Mouse (Mus musculus): ENCODE results near the gene C1qtnf1.

The C1qtnf1 gene

GRCm38 (mm10) chr11:118434093-118434492, 6.1 kb downstream of the C1qtnf1 start:
- no peak for DNase-seq (ENCODE audit: low spot score in 2 of 2)

- peak; percentile 32 to 35 for DNase-seq (ENCODE audit: low spot score in 2 of 2)
Measured at GRCm38 (mm10) chr11:118436471-118436935, 8.5 kb downstream of the C1qtnf1 start.

GRCm38 (mm10) chr11:118438665-118439414, 10.8 kb downstream of the C1qtnf1 start:
- no peak for DNase-seq (ENCODE audit: low spot score in 2 of 2)

DNA sequence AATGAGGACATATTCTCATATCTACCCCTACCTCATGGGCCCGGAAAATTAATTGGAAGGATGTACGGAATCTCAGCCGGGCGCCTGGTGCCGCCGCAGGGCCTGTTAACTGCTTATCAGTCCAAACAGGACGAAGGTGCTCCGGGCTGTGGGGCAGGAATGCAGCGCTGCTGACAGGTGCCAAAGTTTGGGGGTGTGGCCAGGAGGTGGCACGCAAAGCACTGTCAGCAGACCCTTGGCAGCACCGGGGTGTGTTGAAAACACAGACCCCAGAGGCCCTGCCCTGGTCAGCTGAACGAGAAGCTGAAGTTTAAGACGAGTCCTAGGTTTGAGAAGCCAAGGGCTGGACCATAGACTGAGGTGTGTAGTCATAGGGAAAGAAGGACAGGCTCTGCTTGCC, 14.7 kb downstream of the C1qtnf1 start:
- DNase-seq (ENCODE audit: low spot score in 2 of 2), result no peak

DNA sequence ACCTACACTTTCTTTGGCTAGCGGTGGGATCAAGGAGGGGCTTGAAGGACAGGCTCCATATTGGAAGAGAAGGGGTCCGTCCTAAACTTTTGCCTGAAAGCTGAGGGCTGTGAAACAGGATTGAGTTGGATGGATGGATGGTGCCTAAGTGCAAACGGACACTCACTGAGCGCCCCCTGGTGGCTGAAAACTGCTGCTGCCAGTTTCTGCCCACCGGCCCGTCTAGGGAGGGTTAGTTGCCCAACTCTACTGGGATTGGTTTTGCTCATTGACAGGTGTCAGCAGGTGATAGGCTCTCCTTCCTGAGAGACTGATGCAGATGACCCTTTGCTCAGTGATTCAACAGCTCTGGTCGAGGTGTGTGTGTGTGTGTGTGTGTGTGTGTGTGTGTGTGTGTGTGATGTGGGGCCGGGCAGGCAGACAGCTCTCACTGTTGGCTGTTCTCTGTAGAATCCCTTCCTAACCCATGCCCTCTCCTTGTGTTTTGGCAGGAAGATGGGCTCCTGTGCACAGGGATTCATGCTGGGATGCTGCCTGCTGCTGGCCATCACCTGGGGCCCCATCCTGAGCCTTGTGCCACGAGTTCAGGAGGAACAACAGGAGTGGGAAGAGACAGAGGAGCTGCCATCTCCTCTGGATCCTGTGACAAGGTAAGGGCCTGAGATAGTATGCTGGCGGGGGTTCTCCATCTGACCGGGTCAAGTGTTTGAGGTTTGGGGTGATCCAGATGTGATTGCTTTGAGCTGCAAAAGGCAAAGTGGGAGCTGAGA, 15.4 kb downstream of the C1qtnf1 start:
- peak in 1 of 2 experiments; percentile 49 for DNase-seq (ENCODE audit: low spot score in 2 of 2)

- peak in 1 of 2 experiments; percentile 62 for DNase-seq (ENCODE audit: low spot score in 2 of 2)
Measured at GRCm38 (mm10) chr11:118445843-118446242, 17.8 kb downstream of the C1qtnf1 start.

DNA sequence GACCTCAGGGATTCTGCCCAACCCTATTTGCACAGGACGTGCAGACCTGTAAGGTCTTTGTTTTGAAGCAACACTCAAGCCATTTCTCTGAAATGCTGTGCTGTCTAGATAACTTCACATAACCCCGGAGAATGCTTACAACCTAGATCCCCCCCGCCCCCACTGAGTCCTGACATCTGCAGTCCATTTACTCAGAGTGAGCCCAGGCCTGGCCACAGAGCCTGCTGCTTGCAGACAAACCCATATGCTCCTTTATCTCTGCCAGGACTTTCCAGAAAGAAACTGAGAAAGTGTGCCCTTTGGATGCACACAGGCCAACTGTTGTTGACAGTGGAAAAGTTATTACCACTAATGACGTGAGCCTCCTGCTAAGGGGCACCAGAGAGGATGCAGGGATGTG, 19.3 kb downstream of the C1qtnf1 start:
- DNase-seq (ENCODE audit: low spot score in 2 of 2), result no peak

GRCm38 (mm10) chr11:118448385-118448784, 20.4 kb downstream of the C1qtnf1 start:
- no peak for DNase-seq (ENCODE audit: low spot score in 2 of 2)

DNA sequence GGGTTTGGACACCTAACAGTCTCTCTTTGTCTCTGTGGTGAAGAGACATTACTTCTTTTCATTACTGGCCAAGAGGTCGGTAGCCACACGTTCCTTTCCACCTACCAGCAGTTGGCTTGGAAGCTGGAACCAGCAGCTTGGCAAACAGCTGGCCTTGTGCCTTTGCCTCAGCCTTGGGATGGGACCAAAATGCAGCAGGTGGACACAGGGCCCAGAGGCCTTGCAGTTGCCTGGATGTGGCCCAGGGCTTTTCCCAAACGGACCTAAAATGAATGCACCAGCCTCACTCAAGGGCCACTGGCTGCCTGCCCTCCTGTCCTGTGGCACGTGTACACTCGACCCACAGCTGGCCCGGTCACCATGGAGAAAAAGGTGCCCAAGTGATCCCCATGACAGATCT, 23.2 kb downstream of the C1qtnf1 start:
- no peak for DNase-seq (ENCODE audit: low spot score in 2 of 2)

DNA sequence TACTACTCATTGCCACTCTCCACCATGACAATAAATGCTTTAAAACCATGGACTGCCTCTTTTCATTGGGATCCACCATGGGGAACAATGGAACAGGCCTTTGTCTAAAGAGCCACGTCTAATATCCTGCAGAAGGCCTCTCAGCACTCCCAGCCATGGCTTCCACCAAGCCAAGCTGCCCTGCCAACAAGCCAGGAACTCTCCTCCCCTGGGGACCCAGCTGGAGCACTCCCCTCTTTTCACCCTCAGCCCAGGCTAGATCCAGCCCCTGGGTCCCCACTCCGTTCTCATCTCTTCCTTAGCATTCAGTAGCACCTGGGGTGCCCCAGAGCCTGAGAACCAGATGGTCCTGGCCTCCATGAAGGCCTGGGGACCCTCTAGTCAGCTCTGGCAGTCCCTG, 25.0 kb downstream of the C1qtnf1 start:
- no peak for DNase-seq (ENCODE audit: low spot score in 2 of 2)

- no peak for DNase-seq (ENCODE audit: low spot score in 2 of 2)
Measured at GRCm38 (mm10) chr11:118453886-118454671, 26.1 kb downstream of the C1qtnf1 start.

DNA sequence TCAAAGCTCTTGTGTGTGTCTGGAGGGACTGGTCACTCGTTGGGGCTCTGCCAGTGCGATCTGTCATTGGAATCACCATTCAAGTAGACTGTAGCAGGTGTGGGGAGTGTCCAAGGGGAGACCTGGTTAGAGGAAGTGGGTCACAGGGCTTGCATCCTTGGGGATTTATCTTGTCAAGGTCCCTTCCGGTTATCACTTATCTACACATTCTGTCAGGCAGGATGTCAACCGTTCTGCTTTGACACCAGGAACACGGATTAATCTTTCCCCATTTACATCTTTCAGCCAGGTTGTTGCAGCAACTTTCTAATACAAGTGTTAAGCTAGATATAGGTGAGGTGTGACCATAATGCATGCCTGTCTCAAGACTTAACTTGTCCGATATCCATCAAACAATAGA, 27.8 kb downstream of the C1qtnf1 start:
- DNase-seq (ENCODE audit: low spot score in 2 of 2), result no peak

DNA sequence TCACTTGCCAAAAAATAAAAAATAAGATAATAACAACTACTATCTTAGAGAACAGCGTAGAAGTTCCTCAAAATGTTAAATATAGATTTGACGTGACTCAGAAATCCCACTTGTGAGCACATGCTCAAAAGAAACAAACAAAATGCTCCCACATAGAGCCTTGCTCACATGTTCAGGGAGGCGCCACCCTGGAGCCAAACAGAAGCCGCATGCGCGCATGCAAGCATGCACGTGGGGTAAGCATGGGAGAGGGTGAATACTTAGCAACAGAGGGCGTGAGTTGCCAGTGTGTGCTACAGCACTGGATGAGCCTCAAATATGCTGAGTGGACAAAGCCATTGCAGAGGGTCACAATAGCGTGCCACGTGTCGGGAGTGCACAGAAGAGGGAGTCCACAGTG, 28.9 kb downstream of the C1qtnf1 start:
- DNase-seq (ENCODE audit: low spot score in 2 of 2), result peak in 1 of 2 experiments; percentile 53

GRCm38 (mm10) chr11:118459051-118459450, 31.0 kb downstream of the C1qtnf1 start:
- DNase-seq (ENCODE audit: low spot score in 2 of 2), result no peak

DNA sequence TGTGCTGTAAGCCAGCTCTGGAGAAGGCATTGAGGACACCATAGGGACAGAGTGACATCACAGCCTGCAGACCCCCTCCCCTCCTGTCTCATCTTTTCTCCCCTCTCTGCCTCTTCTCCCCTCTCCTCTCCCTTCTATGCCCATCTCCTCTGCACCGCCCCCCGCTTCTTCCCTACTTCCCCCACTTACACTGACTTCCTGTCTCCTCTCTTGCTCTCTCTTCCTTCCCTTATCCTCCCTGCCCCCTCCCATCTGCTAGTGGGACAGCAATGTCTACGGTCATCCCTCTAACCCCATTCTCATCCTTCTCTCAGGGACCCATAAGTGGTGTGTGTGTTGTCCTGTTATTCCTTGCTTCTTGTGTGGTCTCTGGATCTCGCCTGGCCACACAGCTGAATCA, 31.5 kb downstream of the C1qtnf1 start:
- DNase-seq (ENCODE audit: low spot score in 2 of 2), result no peak

- no peak for DNase-seq (ENCODE audit: low spot score in 2 of 2)
Measured at GRCm38 (mm10) chr11:118460280-118460679, 32.3 kb downstream of the C1qtnf1 start.

DNA sequence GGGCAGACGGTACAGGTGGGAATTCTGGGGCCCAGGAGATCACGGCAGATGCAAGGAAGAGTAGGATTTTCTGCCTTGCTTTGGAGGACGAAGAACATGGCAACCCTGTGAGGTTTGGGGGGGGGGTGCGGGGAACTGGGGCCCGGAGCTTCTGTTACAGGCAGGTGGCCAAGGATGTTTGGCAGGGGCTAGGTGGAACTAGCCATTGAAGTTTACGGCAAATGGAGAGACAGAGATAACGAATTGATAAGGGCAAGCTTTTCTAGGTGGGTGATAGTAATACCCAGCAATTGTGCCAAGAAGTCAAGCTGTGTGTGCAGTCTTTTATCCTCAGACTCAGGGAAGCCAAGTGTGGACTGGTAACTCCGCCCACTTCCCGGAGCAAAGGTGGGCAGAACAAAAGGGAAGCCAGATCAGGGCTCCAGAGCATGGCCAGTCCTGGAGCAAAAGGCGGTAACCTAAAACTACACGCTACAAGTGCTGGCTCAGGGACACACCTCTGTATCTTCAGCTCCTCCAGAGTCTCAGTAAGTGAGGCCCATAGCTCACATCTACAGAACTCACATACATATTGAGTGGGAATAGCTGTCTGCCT, 39.5 kb downstream of the C1qtnf1 start:
- no peak for DNase-seq (ENCODE audit: low spot score in 2 of 2)

GRCm38 (mm10) chr11:118469509-118470160, 41.6 kb downstream of the C1qtnf1 start:
- no peak for DNase-seq (ENCODE audit: low spot score in 2 of 2)

DNA sequence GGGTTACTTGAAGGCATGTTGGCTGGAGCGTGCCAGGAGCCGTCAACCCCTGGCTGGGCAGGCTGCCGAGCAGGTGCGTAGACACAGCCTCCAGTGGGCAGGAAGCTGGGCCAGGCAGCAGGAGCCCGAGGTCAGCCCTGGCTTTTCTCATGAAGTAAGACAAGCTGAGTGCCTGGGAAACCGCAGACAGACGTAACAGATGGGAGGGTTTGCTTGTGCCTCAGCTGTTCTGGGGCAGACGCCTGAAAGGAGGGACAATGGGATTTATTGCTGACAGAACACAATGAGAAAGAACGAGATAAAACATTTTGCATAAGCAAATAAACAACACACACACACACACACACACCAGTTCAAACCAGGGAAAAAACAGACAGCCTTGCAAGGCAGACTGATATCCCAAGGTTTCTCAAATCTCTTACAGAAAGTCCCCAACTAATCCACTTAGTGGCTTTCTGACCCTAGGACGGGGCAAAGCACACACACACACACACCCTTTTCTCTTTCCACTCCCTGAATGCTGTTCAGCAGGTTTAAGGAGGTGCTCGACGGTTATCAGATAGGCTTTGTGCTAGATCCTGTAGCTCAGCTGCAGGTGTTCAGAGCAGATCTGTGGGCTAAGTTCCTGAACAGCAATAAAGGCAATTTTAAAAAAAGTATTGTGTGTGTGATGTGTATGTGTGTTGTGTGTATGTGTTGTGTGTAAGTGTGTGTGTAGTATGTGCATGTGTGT, 42.4 kb downstream of the C1qtnf1 start:
- DNase-seq (ENCODE audit: low spot score in 2 of 2), result no peak

- DNase-seq (ENCODE audit: low spot score in 2 of 2), result no peak
Measured at GRCm38 (mm10) chr11:118471676-118472075, 43.7 kb downstream of the C1qtnf1 start.

GRCm38 (mm10) chr11:118473161-118473560, 45.2 kb downstream of the C1qtnf1 start:
- DNase-seq (ENCODE audit: low spot score in 2 of 2), result no peak

All from frontal cortex, postnatal 14 days (tissue).